Mouse (Mus musculus): ENCODE results near the gene Pcdh10. TPM values are rescaled to one million over a fixed set of nuclear protein-coding genes. Genes with fewer than 3 reads are reported as not detected.

Gene Pcdh10
- 1 to 10 TPM; 4.4 to 6.5 TPM for total RNA-seq (2021)
- long read RNA-seq, experiment 1, full-length matches to known transcripts, result 3 of 4 reads
- long read RNA-seq, experiment 1, partial matches to known transcripts, result 0 of 4 reads
- long read RNA-seq, experiment 1, other reads (novel, unspliced or antisense), result 1 of 4 reads
- long read RNA-seq, experiment 2, full-length matches to known transcripts, result 3 of 3 reads
- long read RNA-seq, experiment 2, partial matches to known transcripts, result 0 of 3 reads
- long read RNA-seq, experiment 2, other reads (novel, unspliced or antisense), result 0 of 3 reads

- peak; percentile 94 for DNase-seq
These were observed at the start of gene Pcdh10 for GRCm38 (mm10) chr3:45378145-45378544. Gene Pcdh10 (plus strand): TSS chr3:45378398.

GRCm38 (mm10) chr3:45355919-45356318 is 22.3 kb upstream of the Pcdh10 start:
- DNase-seq, result no peak

GRCm38 (mm10) chr3:45368952-45369351 is 9.2 kb upstream of the Pcdh10 start:
- no peak for DNase-seq

- peak; percentile 73 for DNase-seq
These were observed 2.3 kb upstream of the Pcdh10 start for GRCm38 (mm10) chr3:45375761-45376500.

GRCm38 (mm10) chr3:45376501-45377390 is 1.5 kb upstream of the Pcdh10 start:
- peak; percentile 42 for DNase-seq

GRCm38 (mm10) chr3:45377391-45377998 is 703 bp upstream of the Pcdh10 start:
- peak; percentile 34 for DNase-seq

GRCm38 (mm10) chr3:45379541-45379971 is 1.4 kb downstream of the Pcdh10 start:
- DNase-seq, result peak; percentile 8

- DNase-seq, result peak; percentile 3
These were observed 2.0 kb downstream of the Pcdh10 start for GRCm38 (mm10) chr3:45379972-45380761.

- DNase-seq, result peak; percentile 8
These were observed 2.9 kb downstream of the Pcdh10 start for GRCm38 (mm10) chr3:45380811-45381761.

GRCm38 (mm10) chr3:45382032-45382755 is 4.0 kb downstream of the Pcdh10 start:
- no peak for DNase-seq

GRCm38 (mm10) chr3:45383831-45384230 is 5.6 kb downstream of the Pcdh10 start:
- no peak for DNase-seq

- no peak for DNase-seq
These were observed 6.8 kb downstream of the Pcdh10 start for GRCm38 (mm10) chr3:45385028-45385427.

GRCm38 (mm10) chr3:45385451-45385850 is 7.3 kb downstream of the Pcdh10 start:
- DNase-seq, result no peak

- DNase-seq, result no peak
These were observed 8.3 kb downstream of the Pcdh10 start for GRCm38 (mm10) chr3:45386512-45386911.

- DNase-seq, result no peak
These were observed 18.9 kb downstream of the Pcdh10 start for GRCm38 (mm10) chr3:45397101-45397500.

GRCm38 (mm10) chr3:45403239-45403638 is 25.0 kb downstream of the Pcdh10 start:
- DNase-seq, result no peak

GRCm38 (mm10) chr3:45431691-45432090 is 53.5 kb downstream of the Pcdh10 start:
- DNase-seq, result no peak

- DNase-seq, result no peak
These were observed 54.1 kb downstream of the Pcdh10 start for GRCm38 (mm10) chr3:45432172-45432765.

Measured in adrenal gland, postnatal 10 days (tissue).